ENCODE assay signal across 25 mouse cellular contexts in genomic region chr19:30299536-30299935, GRCm38 (mm10).
DNase-seq lines count a peak whose midpoint lies in the region; ATAC-seq and TF ChIP-seq lines count a peak whose summit lies in the region.
"Had no signal": no experiment of that assay in that cellular context is flagged by ENCODE, and none has a peak within 500 bp of the region (broad histone marks: within the 10 kb centered on the region; RNA-seq: fewer than 3 reads in every experiment).

No protein-coding gene starts in this region.

- no peaks in the 10 kb centered on the region for H3K79me2 ChIP-seq in liver, adult 2 months (ENCODE audit: control insufficient read depth, insufficient read depth, low read length)

- no peak for TF ChIP-seq CTCF in liver, adult 2 months (IDR thresholded peaks at IDR 0.05; ENCODE audit: low read depth, low read length)
- TF ChIP-seq CTCF in liver, postnatal 0 days (IDR thresholded peaks at IDR 0.05; ENCODE audit: low read depth), result no peak

- no peak for ATAC-seq in liver, postnatal 0 days
- ATAC-seq: CD4-positive, CD25-positive, alpha-beta regulatory T cell, adult 4 months; forebrain, embryonic 14.5 days; forebrain, embryonic 16.5 days had no signal

- H3K4me2 ChIP-seq in liver, postnatal 0 days (ENCODE audit: low read depth, low read length), result no peak overlapping the region
- H3K4me2 ChIP-seq: embryonic facial prominence, embryonic 13.5 days; embryonic facial prominence, embryonic 15.5 days; forebrain, embryonic 12.5 days had no signal

- H3K27me3 ChIP-seq in liver, adult 2 months (ENCODE audit: control insufficient read depth, insufficient read depth, low read length), result 0 out of 2 replicates have a peak, but pooled peaks cover 2% of the 10 kb centered on the region
- H3K27me3 ChIP-seq in liver, postnatal 0 days (ENCODE audit: insufficient read depth, low read length), result no peaks in the 10 kb centered on the region
- H3K27me3 ChIP-seq: CH12.LX; embryonic facial prominence, embryonic 13.5 days; embryonic facial prominence, embryonic 15.5 days; forebrain, embryonic 12.5 days had no signal

- no peaks in the 10 kb centered on the region for H3K9me3 ChIP-seq in liver, postnatal 0 days (ENCODE audit: low read length)
- H3K9me3 ChIP-seq: embryonic facial prominence, embryonic 13.5 days; embryonic facial prominence, embryonic 15.5 days; forebrain, embryonic 10.5 days; forebrain, embryonic 12.5 days; G1E had no signal

- TF ChIP-seq EP300 in liver, postnatal 0 days (IDR thresholded peaks at IDR 0.05; ENCODE audit: low read depth), result no peak

- H3K4me1 ChIP-seq in liver, adult 2 months (ENCODE audit: control insufficient read depth, insufficient read depth, low read length), result no peaks in the 10 kb centered on the region; the same call in 1 of the 2 replicates
- H3K4me1 ChIP-seq in liver, postnatal 0 days (ENCODE audit: insufficient read depth), result no peaks in the 10 kb centered on the region
- H3K4me1 ChIP-seq: embryonic facial prominence, embryonic 15.5 days had no signal

- no peak overlapping the region for H3K4me3 ChIP-seq in liver, adult 2 months (ENCODE audit: insufficient read depth, low read depth, low read length)
- H3K4me3 ChIP-seq in liver, postnatal 0 days (ENCODE audit: low read depth, low read length), result no peak overlapping the region
- H3K4me3 ChIP-seq: embryonic facial prominence, embryonic 13.5 days; embryonic facial prominence, embryonic 15.5 days; erythroblast, embryonic 14.5 days; forebrain, embryonic 10.5 days; forebrain, embryonic 12.5 days had no signal

- TF ChIP-seq POLR2A in liver, adult 2 months (IDR thresholded peaks at IDR 0.05; ENCODE audit: extremely low read depth, insufficient read depth, low read length), result no peak

- H3K36me3 ChIP-seq in liver, adult 2 months (ENCODE audit: control insufficient read depth, insufficient read depth, low read length), result no peaks in the 10 kb centered on the region
- no peaks in the 10 kb centered on the region for H3K36me3 ChIP-seq in liver, postnatal 0 days (replicated peaks; ENCODE audit: insufficient read depth, low read length)
- H3K36me3 ChIP-seq: embryonic facial prominence, embryonic 13.5 days; embryonic facial prominence, embryonic 15.5 days; forebrain, embryonic 10.5 days; forebrain, embryonic 12.5 days; G1E had no signal

- no peak overlapping the region for H3K27ac ChIP-seq in liver, adult 2 months (replicated peaks; ENCODE audit: insufficient read depth, low read depth, low read length)
- H3K27ac ChIP-seq in liver, postnatal 0 days (ENCODE audit: low read depth), result no peak overlapping the region
- H3K27ac ChIP-seq: embryonic facial prominence, embryonic 13.5 days; embryonic facial prominence, embryonic 15.5 days; forebrain, embryonic 10.5 days; forebrain, embryonic 12.5 days had no signal

- no peak overlapping the region for H3K9ac ChIP-seq in liver, adult 2 months (ENCODE audit: low read depth, low read length)
- no peak overlapping the region for H3K9ac ChIP-seq in liver, postnatal 0 days (replicated peaks)
- H3K9ac ChIP-seq: embryonic facial prominence, embryonic 13.5 days; embryonic facial prominence, embryonic 15.5 days; forebrain, embryonic 12.5 days had no signal

- WGBS in liver, adult 2 months, result 17% methylated on average over 3 of the region's 3 CpGs
- 60% methylated on average over 3 of the region's 3 CpGs for WGBS in liver, postnatal 0 days (ENCODE audit: insufficient replicate concordance)

- DNase-seq in kidney, adult 8-10 months, result peak; percentile 4 to 35
- DNase-seq in kidney, adult 18-20 months, result no peak
- peak; percentile 24 for DNase-seq in liver, adult 2 months (ENCODE audit: extremely low read depth, low read depth, low spot score)
- no peak for DNase-seq in liver, postnatal 0 days
- no peak for DNase-seq in B cell, adult 2 months
- DNase-seq: adrenal gland, adult 2 months; adrenal gland, postnatal 10 days; adrenal gland, postnatal 25 days; cerebellum, adult 11 months; cerebellum, adult 18-20 months; cerebellum, adult 8-10 months; cerebellum, adult 9-11 months; cerebellum, postnatal 14 days; cerebellum, postnatal 36 days; embryo, embryonic 11 days had no signal

Comparison
In these comparisons a context has a peak if more than half of its experiments do, and no peak if none do; other contexts are left out.
1. DNase-seq: peak in kidney, adult 8-10 months (2 of 2) and liver, adult 2 months (single experiment); none in kidney, adult 18-20 months (single experiment), liver, postnatal 0 days (single experiment) and B cell, adult 2 months (0 of 2).